Mouse (Mus musculus) kidney, adult 10 weeks (tissue): ENCODE results near the gene Raver2. TPM values are rescaled to one million over a fixed set of nuclear protein-coding genes. Genes with fewer than 3 reads are reported as not detected.

Experiments
- polyA plus RNA-seq: library from polyadenylated mRNA; stranded (reverse); fragments of 350-450 nt; fragmentation: Illumina TruSeq; extraction: RNeasy Lipid Tissue Mini Kit (QIAGEN cat#74804); gene quantifications from one replicate; pipeline ENCODE4 v1.2.3, GENCODE M21; 2014; ENCODE audit warnings: low read depth, low replicate concordance

Raver2 gene
- 2.5 TPM for polyA plus RNA-seq

DNA sequence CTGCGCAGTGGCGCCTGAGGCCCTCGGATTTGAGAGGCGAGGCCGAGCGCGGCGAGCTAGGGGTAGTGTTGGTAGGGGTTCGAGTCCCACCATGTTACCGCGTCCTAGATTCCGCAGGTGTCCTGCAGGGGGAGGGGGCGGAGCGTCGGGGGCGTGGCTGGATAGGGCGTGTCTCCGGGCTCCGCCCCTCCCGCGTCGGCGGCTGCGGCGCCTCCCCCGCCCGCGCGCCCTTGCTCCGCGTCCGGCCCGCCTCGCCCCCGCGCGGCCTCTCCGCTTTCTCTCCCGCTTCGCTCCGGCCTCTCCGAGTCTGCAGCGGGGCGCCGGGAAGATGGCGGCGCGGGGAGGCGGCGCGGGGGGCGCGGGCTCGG is at the start of gene Raver2:
TSS of gene Raver2 (plus strand) at position 198 of the 368 bp plus-strand sequence.

GRCm38 (mm10) chr4:101020596-101020995 is 48.2 kb upstream of the Raver2 start, which contains the start of gene Gm10577:
Gene Gm10577 (minus strand): TSS chr4:101020696.

Other genes starting within 250 kb of the Raver2 start
- not detected for gene Gm10577, start 48.3 kb upstream of the Raver2 start, polyA plus RNA-seq
- gene Jak1, start 196.3 kb downstream of the Raver2 start, polyA plus RNA-seq, result 107 TPM